ENCODE assay signal across 8 mouse cellular contexts in genomic region chr7:80386235-80386930, GRCm38 (mm10). TPM values are rescaled to one million over a fixed set of nuclear protein-coding genes. Genes with fewer than 3 reads are reported as not detected.
DNase-seq lines count a peak whose midpoint lies in the region; ATAC-seq and TF ChIP-seq lines count a peak whose summit lies in the region.

No protein-coding gene starts in this region.

- peak overlapping the region; percentile 94 for H3K27ac ChIP-seq in bone marrow, adult 2 months (ENCODE audit: control insufficient read depth, insufficient read depth, low read depth, low read length, poor library complexity)
- H3K27ac ChIP-seq in embryonic fibroblast, embryonic 13.5 days (ENCODE audit: insufficient read depth, low read length): no peak overlapping the region
- H3K27ac ChIP-seq in heart, embryonic 10.5 days: peak overlapping the region; percentile 89
- peak overlapping the region; percentile 30; the same call in 1 of the 2 replicates for H3K27ac ChIP-seq in kidney, embryonic 14.5 days (ENCODE audit: low read depth, low read length)
- H3K27ac ChIP-seq in liver, embryonic 12.5 days: peak overlapping the region; percentile 43; the same call in 1 of the 2 replicates
- H3K27ac ChIP-seq in stomach, embryonic 14.5 days (ENCODE audit: low read length): 0 out of 2 replicates have a peak overlapping the region, but pooled peaks have one; percentile 22

- TF ChIP-seq POLR2A in bone marrow, adult 2 months (IDR thresholded peaks at IDR 0.05; ENCODE audit: borderline replicate concordance, control insufficient read depth, low read depth, low read length): peak; percentile 74
- no peak for TF ChIP-seq POLR2A in embryonic fibroblast, embryonic 13.5 days (IDR thresholded peaks at IDR 0.05; ENCODE audit: low read depth, low read length)

- H3K27me3 ChIP-seq in heart, embryonic 10.5 days (ENCODE audit: insufficient read depth, poor library complexity, severe bottlenecking): peaks cover 28% of the 10 kb centered on the region
- H3K27me3 ChIP-seq in kidney, embryonic 14.5 days (ENCODE audit: control insufficient read depth, insufficient read depth, low read length): no peaks in the 10 kb centered on the region
- peaks cover 38% of the 10 kb centered on the region for H3K27me3 ChIP-seq in liver, embryonic 12.5 days (replicated peaks)
- H3K27me3 ChIP-seq in stomach, embryonic 14.5 days (ENCODE audit: control insufficient read depth, insufficient read depth, low read length): no peaks in the 10 kb centered on the region

- no peaks in the 10 kb centered on the region for H3K9me3 ChIP-seq in heart, embryonic 10.5 days
- no peaks in the 10 kb centered on the region for H3K9me3 ChIP-seq in kidney, embryonic 14.5 days (ENCODE audit: control insufficient read depth, low read length)
- H3K9me3 ChIP-seq in liver, embryonic 12.5 days (replicated peaks): no peaks in the 10 kb centered on the region
- H3K9me3 ChIP-seq in stomach, embryonic 14.5 days (ENCODE audit: control insufficient read depth, low read depth, low read length): no peaks in the 10 kb centered on the region

- H3K4me1 ChIP-seq in bone marrow, adult 2 months (ENCODE audit: control insufficient read depth, insufficient read depth, low read length): peaks cover 6% of the 10 kb centered on the region; the same call in 1 of the 2 replicates
- H3K4me1 ChIP-seq in embryonic fibroblast, embryonic 13.5 days (ENCODE audit: control insufficient read depth, insufficient read depth, low read length): peaks cover 4% of the 10 kb centered on the region; the same call in 1 of the 2 replicates
- peaks cover 54% of the 10 kb centered on the region for H3K4me1 ChIP-seq in heart, embryonic 10.5 days
- peaks cover 7% of the 10 kb centered on the region; the same call in 1 of the 2 replicates for H3K4me1 ChIP-seq in kidney, embryonic 14.5 days (ENCODE audit: control insufficient read depth, insufficient read depth, low read length)
- peaks cover 22% of the 10 kb centered on the region for H3K4me1 ChIP-seq in liver, embryonic 12.5 days
- peaks cover 6% of the 10 kb centered on the region; the same call in 1 of the 2 replicates for H3K4me1 ChIP-seq in stomach, embryonic 14.5 days (ENCODE audit: control insufficient read depth, insufficient read depth, low read length)

- H3K9ac ChIP-seq in kidney, embryonic 14.5 days (ENCODE audit: low read depth, low read length): peak overlapping the region; percentile 23; the same call in 1 of the 2 replicates
- peak overlapping the region; percentile 9; the same call in 1 of the 2 replicates for H3K9ac ChIP-seq in liver, embryonic 12.5 days
- no peak overlapping the region for H3K9ac ChIP-seq in stomach, embryonic 14.5 days (replicated peaks; ENCODE audit: low read depth, low read length)

- TF ChIP-seq CTCF in bone marrow, adult 2 months (IDR thresholded peaks at IDR 0.05; ENCODE audit: control insufficient read depth, insufficient read depth, low read length): peak; percentile 99
- TF ChIP-seq CTCF in embryonic fibroblast, embryonic 13.5 days (IDR thresholded peaks at IDR 0.05; ENCODE audit: borderline replicate concordance, insufficient read depth, low read length): peak; percentile 87

- peak; percentile 71 for ATAC-seq in kidney, embryonic 14.5 days (ENCODE audit: low FRiP score, low TSS enrichment)
- ATAC-seq in liver, embryonic 12.5 days: peak; percentile 40; the same call in 1 of the 2 replicates
- ATAC-seq in stomach, embryonic 14.5 days (ENCODE audit: insufficient number of reproducible peaks, insufficient read depth, low FRiP score, low read depth): peak; percentile 57; the same call in 1 of the 2 replicates

- peak overlapping the region; percentile 59 for H3K4me2 ChIP-seq in kidney, embryonic 14.5 days (replicated peaks; ENCODE audit: low read depth, low read length)
- peak overlapping the region; percentile 43 for H3K4me2 ChIP-seq in liver, embryonic 12.5 days
- H3K4me2 ChIP-seq in stomach, embryonic 14.5 days (replicated peaks; ENCODE audit: low read depth, low read length): peak overlapping the region; percentile 45; the same call in 1 of the 2 replicates

- peak; percentile 93 to 94 for DNase-seq in B cell, adult 2 months
- DNase-seq in heart, embryonic 10.5 days (ENCODE audit: low spot score): peak; percentile 91
- peak; percentile 86 to 88 for DNase-seq in natural killer cell, adult 2 months (ENCODE audit: low spot score in 2 of 2)

- H3K4me3 ChIP-seq in bone marrow, adult 2 months (replicated peaks; ENCODE audit: control insufficient read depth, low read depth, low read length): peak overlapping the region; percentile 88
- H3K4me3 ChIP-seq in embryonic fibroblast, embryonic 13.5 days (ENCODE audit: insufficient read depth, low read length): no peak overlapping the region
- H3K4me3 ChIP-seq in heart, embryonic 10.5 days: peak overlapping the region; percentile 60
- H3K4me3 ChIP-seq in kidney, embryonic 14.5 days (ENCODE audit: low read length): peak overlapping the region; percentile 30
- H3K4me3 ChIP-seq in liver, embryonic 12.5 days: peak overlapping the region; percentile 45
- 0 out of 2 replicates have a peak overlapping the region, but pooled peaks have one; percentile 3 for H3K4me3 ChIP-seq in stomach, embryonic 14.5 days (ENCODE audit: low read depth, low read length)

- 1% methylated on average over 18 of the region's 18 CpGs for WGBS in bone marrow, adult 2 months
- 28% methylated on average over 18 of the region's 18 CpGs for WGBS in heart, embryonic 10.5 days
- 31% methylated on average over 18 of the region's 18 CpGs for WGBS in kidney, embryonic 14.5 days
- 8% methylated on average over 18 of the region's 18 CpGs for WGBS in liver, embryonic 12.5 days (ENCODE audit: insufficient replicate concordance)
- 43% methylated on average over 18 of the region's 18 CpGs for WGBS in stomach, embryonic 14.5 days

- H3K36me3 ChIP-seq in heart, embryonic 10.5 days: peaks cover 50% of the 10 kb centered on the region
- H3K36me3 ChIP-seq in kidney, embryonic 14.5 days (ENCODE audit: control insufficient read depth, insufficient read depth, low read length): peaks cover 20% of the 10 kb centered on the region
- H3K36me3 ChIP-seq in liver, embryonic 12.5 days: peaks cover 20% of the 10 kb centered on the region
- H3K36me3 ChIP-seq in stomach, embryonic 14.5 days (ENCODE audit: control insufficient read depth, insufficient read depth, low read length): peaks cover 12% of the 10 kb centered on the region

RNA-seq across cellular contexts. Expression of gene Fes, which starts 1.4 kb away (rescaled TPM):
- 143 and 311 TPM in 2 replicates for polyA plus RNA-seq in bone marrow, adult 2 months (2011; ENCODE audit: insufficient read depth, insufficient read length, low replicate concordance, missing spikeins)
- 7.5 and 7.9 TPM in 2 replicates for polyA plus RNA-seq in embryonic fibroblast, embryonic 13.5 days (2011; ENCODE audit: insufficient read length, low read depth, missing spikeins)
- 9.7 and 11.7 TPM in 2 replicates for polyA plus RNA-seq in heart, embryonic 10.5 days (2016; fragmentation: Nextera tagmentation; extraction: Ambion mirVana)
- polyA plus RNA-seq in kidney, embryonic 14.5 days (2014; fragmentation: Nextera tagmentation; extraction: Ambion mirVana): 10.7 and 11.4 TPM in 2 replicates
- polyA plus RNA-seq in liver, embryonic 12.5 days (2016; fragmentation: Nextera tagmentation; extraction: Ambion mirVana): 10.3 and 11.4 TPM in 2 replicates
- 9.1 and 9.5 TPM in 2 replicates for polyA plus RNA-seq in stomach, embryonic 14.5 days (2014; fragmentation: Nextera tagmentation; extraction: Ambion mirVana)

RNA-seq across cellular contexts. Expression of gene Man2a2, which starts 15.2 kb away (rescaled TPM):
- polyA plus RNA-seq in bone marrow, adult 2 months (2011; ENCODE audit: insufficient read depth, insufficient read length, low replicate concordance, missing spikeins): 25.1 and 40.0 TPM in 2 replicates
- 47.6 and 55.1 TPM in 2 replicates for polyA plus RNA-seq in embryonic fibroblast, embryonic 13.5 days (2011; ENCODE audit: insufficient read length, low read depth, missing spikeins)
- polyA plus RNA-seq in heart, embryonic 10.5 days (2016; fragmentation: Nextera tagmentation; extraction: Ambion mirVana): 20.0 and 20.9 TPM in 2 replicates
- 11.9 and 17.2 TPM in 2 replicates for polyA plus RNA-seq in kidney, embryonic 14.5 days (2014; fragmentation: Nextera tagmentation; extraction: Ambion mirVana)
- 5.8 and 6.5 TPM in 2 replicates for polyA plus RNA-seq in liver, embryonic 12.5 days (2016; fragmentation: Nextera tagmentation; extraction: Ambion mirVana)
- 18.3 and 19.8 TPM in 2 replicates for polyA plus RNA-seq in stomach, embryonic 14.5 days (2014; fragmentation: Nextera tagmentation; extraction: Ambion mirVana)

RNA-seq across cellular contexts. Expression of gene Furin, which starts 18.9 kb away (rescaled TPM):
- 22.2 and 31.0 TPM in 2 replicates for polyA plus RNA-seq in bone marrow, adult 2 months (2011; ENCODE audit: insufficient read depth, insufficient read length, low replicate concordance, missing spikeins)
- polyA plus RNA-seq in embryonic fibroblast, embryonic 13.5 days (2011; ENCODE audit: insufficient read length, low read depth, missing spikeins): 71.5 and 83.7 TPM in 2 replicates
- 18.1 and 20.7 TPM in 2 replicates for polyA plus RNA-seq in heart, embryonic 10.5 days (2016; fragmentation: Nextera tagmentation; extraction: Ambion mirVana)
- 11.3 and 13.6 TPM in 2 replicates for polyA plus RNA-seq in kidney, embryonic 14.5 days (2014; fragmentation: Nextera tagmentation; extraction: Ambion mirVana)
- 5.6 and 5.9 TPM in 2 replicates for polyA plus RNA-seq in liver, embryonic 12.5 days (2016; fragmentation: Nextera tagmentation; extraction: Ambion mirVana)
- polyA plus RNA-seq in stomach, embryonic 14.5 days (2014; fragmentation: Nextera tagmentation; extraction: Ambion mirVana): 10.8 and 12.4 TPM in 2 replicates

RNA-seq across cellular contexts. Expression of gene Hddc3, which starts 43.5 kb away (rescaled TPM):
- polyA plus RNA-seq in bone marrow, adult 2 months (2011; ENCODE audit: insufficient read depth, insufficient read length, low replicate concordance, missing spikeins): 5.0 and 16.2 TPM in 2 replicates
- 12.2 and 15.4 TPM in 2 replicates for polyA plus RNA-seq in embryonic fibroblast, embryonic 13.5 days (2011; ENCODE audit: insufficient read length, low read depth, missing spikeins)
- 18.3 and 18.4 TPM in 2 replicates for polyA plus RNA-seq in heart, embryonic 10.5 days (2016; fragmentation: Nextera tagmentation; extraction: Ambion mirVana)
- polyA plus RNA-seq in kidney, embryonic 14.5 days (2014; fragmentation: Nextera tagmentation; extraction: Ambion mirVana): 19.9 and 22.4 TPM in 2 replicates
- 5.1 and 6.8 TPM in 2 replicates for polyA plus RNA-seq in liver, embryonic 12.5 days (2016; fragmentation: Nextera tagmentation; extraction: Ambion mirVana)
- 24.3 and 26.5 TPM in 2 replicates for polyA plus RNA-seq in stomach, embryonic 14.5 days (2014; fragmentation: Nextera tagmentation; extraction: Ambion mirVana)

RNA-seq across cellular contexts. Expression of gene Unc45a, which starts 45.6 kb away (rescaled TPM):
- 10.8 and 43.9 TPM in 2 replicates for polyA plus RNA-seq in bone marrow, adult 2 months (2011; ENCODE audit: insufficient read depth, insufficient read length, low replicate concordance, missing spikeins)
- 34.4 and 46.6 TPM in 2 replicates for polyA plus RNA-seq in embryonic fibroblast, embryonic 13.5 days (2011; ENCODE audit: insufficient read length, low read depth, missing spikeins)
- 24.3 and 34.2 TPM in 2 replicates for polyA plus RNA-seq in heart, embryonic 10.5 days (2016; fragmentation: Nextera tagmentation; extraction: Ambion mirVana)
- polyA plus RNA-seq in kidney, embryonic 14.5 days (2014; fragmentation: Nextera tagmentation; extraction: Ambion mirVana): 17.8 and 27.8 TPM in 2 replicates
- polyA plus RNA-seq in liver, embryonic 12.5 days (2016; fragmentation: Nextera tagmentation; extraction: Ambion mirVana): 17.1 and 17.3 TPM in 2 replicates
- 28.6 and 29.4 TPM in 2 replicates for polyA plus RNA-seq in stomach, embryonic 14.5 days (2014; fragmentation: Nextera tagmentation; extraction: Ambion mirVana)

Comparison
In these comparisons a context has a peak if more than half of its experiments do, and no peak if none do; other contexts are left out.
1. RNA of gene Fes, which starts 1.4 kb away (polyA plus RNA-seq): 143 to 311 TPM in bone marrow, adult 2 months; 9.7 to 11.7 TPM in heart, embryonic 10.5 days, 10.7 to 11.4 TPM in kidney, embryonic 14.5 days, 10.3 to 11.4 TPM in liver, embryonic 12.5 days, 9.1 to 9.5 TPM in stomach, embryonic 14.5 days and 7.5 to 7.9 TPM in embryonic fibroblast, embryonic 13.5 days; every median in the first group is over 10 times any median in the second.
2. Peak in every context shown above with its lines, with median percentiles within 50 percentile points of each other: DNase-seq, ATAC-seq and H3K4me2 ChIP-seq.